Mouse (Mus musculus) heart, postnatal 0 days (tissue): ENCODE results near the gene Gdpd4.

Experiments used
- CTCF ChIP-seq: IDR thresholded peaks from 2 replicates; pipeline ENCODE4 v1.5.1; 2016; ENCODE audit warnings: antibody characterized with exemption, control low read depth, low read depth
- EP300 ChIP-seq: IDR thresholded peaks from 2 replicates; pipeline ENCODE4 v1.6.1; 2016; ENCODE audit warnings: antibody characterized with exemption, low read depth

DNA sequence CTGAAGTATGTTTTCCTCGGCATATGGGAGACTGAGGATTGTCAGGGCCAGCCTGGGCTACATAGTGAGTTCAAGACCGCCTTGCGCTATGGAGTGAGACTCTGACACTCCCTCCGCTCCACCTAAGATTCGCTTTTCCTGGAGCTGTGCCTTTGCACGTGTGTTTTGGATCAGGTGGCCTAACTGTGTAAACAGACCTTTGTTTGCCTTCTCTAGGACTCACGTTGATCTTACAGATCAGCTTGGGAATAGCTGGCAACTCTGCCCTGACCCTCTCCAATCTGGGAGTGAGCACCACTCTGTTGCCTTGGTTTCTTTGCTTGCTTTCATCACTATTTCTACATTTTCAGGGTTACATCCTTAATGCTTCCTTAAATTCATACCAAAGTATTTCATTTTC lies 82.9 kb downstream of the Gdpd4 start:
- TF ChIP-seq CTCF (no peak), EP300 (no peak)
